Mouse (Mus musculus): Measurements from ENCODE around the gene Fat2.
A peak's percentile ranks its signal among the peaks of the same experiment; 100 is the strongest.

Fat2 gene

DNA sequence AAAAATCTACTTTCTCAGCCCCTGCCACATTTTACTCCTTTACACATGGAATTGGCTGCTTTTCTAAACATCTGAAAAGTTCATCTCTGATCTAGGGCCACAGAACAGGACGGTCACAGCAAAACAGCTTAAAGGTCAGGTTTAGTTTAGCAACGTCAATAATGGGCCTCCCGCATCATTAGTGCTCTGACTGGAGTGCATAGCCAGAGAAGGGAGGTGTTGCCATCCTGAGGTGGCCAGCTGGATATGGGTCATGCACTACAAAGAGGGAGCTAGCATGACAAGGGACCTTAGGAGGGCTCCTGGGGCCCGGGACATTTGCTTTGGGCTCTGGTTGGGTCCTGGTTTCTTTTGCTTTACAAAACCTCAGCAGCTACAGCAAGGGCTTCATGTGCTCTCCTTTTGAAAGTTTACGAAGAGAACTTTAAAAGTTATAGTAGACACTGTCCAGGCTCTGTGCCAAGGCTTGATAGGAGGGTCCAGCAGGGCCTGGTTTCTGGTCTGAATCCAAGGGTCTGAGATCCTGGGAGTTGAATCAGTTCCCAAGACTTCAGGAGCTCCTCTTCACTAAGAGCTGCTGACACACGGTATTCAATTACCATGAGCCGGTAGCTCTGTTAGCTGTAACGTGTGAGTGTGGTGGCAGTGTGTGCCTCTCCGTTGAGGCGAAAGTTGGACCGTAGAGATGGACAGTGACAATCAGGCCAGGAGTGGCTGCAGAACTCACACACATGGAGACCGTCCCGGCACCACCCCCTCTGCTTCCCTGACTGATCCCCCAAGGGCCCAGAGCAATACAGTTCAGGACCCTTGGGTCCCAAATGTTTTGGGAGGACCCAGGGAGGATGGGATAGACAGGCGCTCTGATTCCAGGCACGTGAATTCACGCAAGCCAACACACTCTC lies 6.2 kb downstream of the Fat2 start:
- no peak for DNase-seq

- no peak for DNase-seq
These were observed 8.6 kb downstream of the Fat2 start for GRCm38 (mm10) chr11:55327558-55328409.

- no peak for DNase-seq
These were observed 9.3 kb downstream of the Fat2 start for GRCm38 (mm10) chr11:55327111-55327510.

DNA sequence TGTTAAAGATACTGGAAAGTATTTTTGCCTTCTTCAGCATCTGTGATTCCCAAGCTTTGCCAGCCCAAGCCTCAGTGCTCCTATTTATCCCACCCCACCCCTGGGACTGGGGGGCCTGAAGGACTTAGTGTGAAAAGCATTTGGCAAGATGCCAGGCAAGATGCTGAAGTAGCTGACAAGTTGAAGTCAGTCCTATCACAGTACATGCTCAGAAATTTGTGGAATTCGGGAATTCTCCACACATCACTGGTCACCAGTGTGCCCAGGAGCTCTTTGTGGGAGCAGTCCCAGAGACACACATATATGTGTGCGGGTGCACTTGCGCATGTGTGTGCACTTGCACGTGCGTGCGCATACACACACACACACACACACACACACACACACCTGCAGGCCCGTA lies 10.2 kb downstream of the Fat2 start:
- DNase-seq = no peak

DNA sequence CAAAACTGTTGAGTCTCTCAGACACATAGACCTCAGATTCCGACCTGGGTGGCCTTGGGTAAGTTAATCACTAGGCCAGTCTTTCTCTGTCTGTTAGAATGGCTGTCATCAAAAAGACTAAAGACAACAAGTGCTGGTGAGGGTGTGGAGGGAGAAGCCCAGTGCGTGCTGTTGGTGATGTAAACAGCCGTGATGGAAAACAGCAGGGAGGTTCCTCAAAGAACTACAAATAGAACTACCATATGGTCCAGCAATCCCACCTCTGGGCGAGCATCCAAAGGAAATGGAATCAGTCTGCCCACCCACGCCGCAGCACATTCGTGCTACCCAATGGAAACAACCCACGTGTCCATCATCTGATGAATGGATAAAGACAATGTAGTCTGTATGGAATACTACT lies 12.5 kb downstream of the Fat2 start:
- DNase-seq = no peak

GRCm38 (mm10) chr11:55320990-55321389 lies 15.4 kb downstream of the Fat2 start:
- no peak for DNase-seq

DNA sequence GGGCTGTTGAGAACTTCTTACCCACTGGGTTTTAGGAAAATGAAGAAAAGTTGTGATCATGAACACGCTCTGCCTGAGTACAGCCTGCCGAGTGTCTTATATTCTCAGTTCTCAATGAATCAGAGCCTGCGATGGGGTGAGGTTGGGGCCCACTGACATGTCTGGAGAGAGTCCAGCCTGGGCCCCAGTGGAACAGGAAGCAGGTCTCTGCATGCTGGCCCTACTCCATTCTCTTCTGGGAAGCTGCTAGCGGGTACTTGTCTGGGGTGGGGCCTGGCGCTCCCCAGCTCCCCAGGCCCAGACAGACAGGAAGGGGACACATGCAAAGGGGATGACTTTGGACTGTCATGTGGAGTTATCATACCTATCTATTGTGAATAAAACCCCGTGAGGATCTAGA lies 20.4 kb downstream of the Fat2 start:
- no peak for DNase-seq

DNA sequence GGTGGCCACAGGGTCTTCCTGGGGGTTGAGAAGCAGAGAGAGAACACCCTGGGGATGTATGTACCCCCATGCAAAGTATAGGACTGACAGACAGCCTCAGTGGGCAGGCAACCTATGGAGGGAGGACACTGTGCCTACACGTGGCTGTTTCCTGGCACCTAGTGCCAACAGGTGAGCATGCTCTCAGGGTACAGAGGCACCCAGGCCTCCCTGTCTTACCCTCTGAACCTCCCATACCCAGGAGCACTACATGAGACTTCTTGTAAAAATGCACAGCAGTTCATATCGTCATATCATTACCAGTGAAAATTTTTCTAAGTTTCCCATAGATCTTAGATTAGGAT lies 21.7 kb downstream of the Fat2 start:
- no peak for DNase-seq

GRCm38 (mm10) chr11:55313768-55314703 lies 22.3 kb downstream of the Fat2 start:
- DNase-seq = no peak

- DNase-seq = no peak
These were observed 34.0 kb downstream of the Fat2 start for GRCm38 (mm10) chr11:55302350-55302749.

- DNase-seq = no peak
These were observed 43.2 kb downstream of the Fat2 start for GRCm38 (mm10) chr11:55293179-55293578.

DNA sequence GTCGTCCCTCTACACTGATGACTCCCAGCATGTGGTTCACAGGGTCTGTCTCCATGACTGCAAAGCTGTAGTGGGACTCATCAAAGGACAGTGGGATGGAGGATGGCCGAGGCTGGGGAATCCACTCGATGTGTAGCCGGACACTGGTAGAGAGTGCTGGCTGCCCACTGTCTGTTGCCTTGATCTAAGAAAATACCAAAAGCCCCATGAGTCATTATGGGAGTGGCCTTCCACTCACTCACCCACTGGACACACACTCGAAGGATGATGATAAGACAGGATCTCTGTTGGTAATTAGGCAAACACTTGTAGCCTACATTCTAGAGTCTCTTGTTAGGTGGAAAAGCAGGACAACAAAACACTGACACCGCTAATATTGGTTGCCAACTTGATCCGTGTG lies 44.5 kb downstream of the Fat2 start:
- DNase-seq = no peak

GRCm38 (mm10) chr11:55289851-55290391 lies 46.4 kb downstream of the Fat2 start:
- no peak for DNase-seq

DNA sequence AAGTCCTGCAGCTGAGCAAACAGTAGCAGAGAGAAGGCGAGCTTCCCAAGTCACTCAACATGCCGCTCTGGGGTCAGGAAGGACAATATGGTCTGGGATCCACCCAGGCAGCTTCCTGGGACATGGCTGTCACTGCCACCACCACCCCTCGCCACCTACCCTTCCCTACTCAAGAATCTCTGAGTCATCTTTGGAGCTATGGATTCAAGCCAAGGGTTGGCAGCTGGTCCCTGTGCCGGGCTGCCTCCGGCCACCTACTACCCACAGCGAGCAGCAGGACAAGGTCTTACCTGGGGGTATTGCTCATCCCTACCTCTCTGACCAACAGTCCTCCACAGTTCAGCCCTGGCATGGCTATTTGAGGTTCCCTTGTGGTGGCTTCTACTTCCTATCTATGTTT lies 61.6 kb downstream of the Fat2 start:
- DNase-seq = no peak

GRCm38 (mm10) chr11:55268580-55268979 lies 67.8 kb downstream of the Fat2 start:
- DNase-seq = no peak

GRCm38 (mm10) chr11:55265647-55266046 lies 70.7 kb downstream of the Fat2 start:
- no peak for DNase-seq

GRCm38 (mm10) chr11:55264318-55264717 lies 72.0 kb downstream of the Fat2 start:
- no peak for DNase-seq

- no peak for DNase-seq
These were observed 74.4 kb downstream of the Fat2 start for GRCm38 (mm10) chr11:55262000-55262399.

DNA sequence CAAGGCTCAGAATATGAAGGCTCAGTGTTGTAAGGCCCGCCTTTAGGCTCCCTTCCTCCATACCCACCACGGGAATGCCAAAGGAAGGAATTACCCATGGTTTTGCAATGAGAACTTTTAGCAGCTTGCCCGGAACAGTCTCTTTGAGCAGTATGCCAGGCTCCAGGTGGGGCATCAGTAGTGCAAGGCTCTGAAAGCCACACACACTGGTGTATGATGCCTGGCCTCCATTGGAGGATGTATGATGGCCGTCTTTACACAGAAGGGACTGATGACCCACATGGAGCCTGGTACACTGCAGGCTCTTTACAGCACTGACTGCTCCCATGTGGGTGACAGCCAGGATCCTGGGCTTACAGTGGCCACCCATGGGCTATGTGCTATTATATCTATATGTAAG lies 75.3 kb downstream of the Fat2 start:
- no peak for DNase-seq

DNA sequence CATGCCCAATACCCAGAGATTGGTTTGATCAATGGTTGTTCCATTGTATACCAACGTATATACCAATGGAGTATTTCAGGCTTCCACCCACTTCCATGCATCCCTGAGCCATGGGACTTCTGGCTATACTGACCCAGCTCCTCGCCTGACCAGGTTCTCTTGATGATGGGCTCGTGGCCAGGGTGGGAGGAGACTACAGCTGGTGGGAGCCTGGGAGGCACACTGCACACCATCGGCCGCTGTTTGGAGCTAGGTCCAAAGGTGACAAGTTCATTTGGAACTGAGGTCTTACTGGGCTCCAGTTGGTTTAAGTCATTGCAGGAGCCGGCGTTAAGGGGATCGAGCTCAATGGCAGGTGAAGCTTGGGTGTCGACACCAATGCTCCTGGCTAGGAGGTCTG lies 83.0 kb downstream of the Fat2 start:
- no peak for DNase-seq

DNA sequence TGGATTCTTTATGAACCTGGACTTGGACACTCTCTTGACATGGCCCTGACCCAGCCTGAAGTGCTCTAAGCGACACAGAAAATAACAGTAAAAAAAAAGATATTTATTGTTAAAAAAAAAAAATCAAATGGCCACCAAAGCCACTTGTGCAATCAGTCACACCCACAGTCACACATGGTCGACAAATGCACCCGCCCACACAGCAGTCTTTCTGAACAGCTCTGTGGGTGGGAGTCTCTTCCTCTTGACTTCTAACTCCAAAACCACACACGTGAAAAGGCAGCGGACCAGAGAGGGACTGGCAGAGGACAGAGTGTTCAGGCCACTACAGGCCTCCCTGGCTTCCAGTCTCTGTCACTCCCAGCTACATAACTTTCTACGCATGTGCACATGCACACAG lies 85.8 kb downstream of the Fat2 start:
- DNase-seq = no peak

DNA sequence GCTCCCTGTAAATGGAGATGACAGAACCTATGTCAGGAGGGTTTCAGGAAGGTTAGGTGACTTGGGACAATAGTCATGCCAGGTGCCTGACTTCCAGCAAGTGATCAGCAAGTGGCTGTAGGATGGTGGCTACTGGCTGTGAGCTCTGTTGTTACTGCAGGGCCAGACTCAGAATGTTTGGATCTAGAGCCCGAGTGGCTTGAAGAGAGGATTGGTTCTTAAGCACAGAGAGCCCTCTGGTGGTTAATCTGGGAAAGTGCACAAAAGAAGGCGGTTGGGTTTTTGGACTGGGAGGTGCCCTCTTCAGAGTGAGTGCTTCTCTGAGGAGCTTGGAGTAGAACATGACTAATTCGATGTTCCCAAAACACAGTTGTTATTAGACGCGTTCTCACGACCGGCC lies 95.8 kb downstream of the Fat2 start:
- peak; percentile 54 to 62 for DNase-seq

- DNase-seq = no peak
These were observed 96.9 kb downstream of the Fat2 start for GRCm38 (mm10) chr11:55239496-55239895.

Data from thymus, postnatal 36 days (tissue).